Mouse (Mus musculus) heart, postnatal 0 days (tissue): ENCODE data around the gene Thy1.

Experiments used
- CTCF ChIP-seq: IDR thresholded peaks from 2 replicates; pipeline ENCODE4 v1.5.1; 2016; ENCODE audit warnings: antibody characterized with exemption, control low read depth, low read depth
- EP300 ChIP-seq: IDR thresholded peaks from 2 replicates; pipeline ENCODE4 v1.6.1; 2016; ENCODE audit warnings: antibody characterized with exemption, low read depth

GRCm38 (mm10) chr9:44066785-44067225 lies 23.6 kb downstream of the Thy1 start, which contains the start of gene Usp2:
- peak; percentile 94 for TF ChIP-seq EP300
- peak; percentile 92 for TF ChIP-seq CTCF
